Mouse (Mus musculus) myocyte (in vitro differentiated cells): ENCODE results near the gene Basp1.

Experiments
- CEBPB ChIP-seq: IDR thresholded peaks from 2 replicates; pipeline ENCODE4 v1.6.1; 2011; ENCODE audit warnings: mild to moderate bottlenecking, moderate library complexity; ENCODE audit not compliant: poor library complexity, insufficient read depth, severe bottlenecking
- E2F4 ChIP-seq: IDR thresholded peaks from one replicate; pipeline ENCODE4 v1.6.1; 2011; ENCODE audit warnings: mild to moderate bottlenecking, control low read depth, moderate library complexity; ENCODE audit not compliant: insufficient read depth
- MAX ChIP-seq: IDR thresholded peaks from one replicate; pipeline ENCODE4 v1.6.1; 2011; ENCODE audit warnings: low read depth, mild to moderate bottlenecking, control low read depth
- MYOD1 ChIP-seq, 3 experiments: IDR thresholded peaks; one replicate each; pipeline ENCODE4 v1.6.1; 2011; ENCODE audit warnings: control low read depth in 2 of 3, low read depth in 2 of 3, mild to moderate bottlenecking in 2 of 3, moderate library complexity in 1 of 3; ENCODE audit not compliant: insufficient read length in 2 of 3, control insufficient read depth in 1 of 3
- MYOG ChIP-seq, 3 experiments: IDR thresholded peaks; one replicate each; pipeline ENCODE4 v1.6.1; 2011; ENCODE audit warnings: control low read depth in 2 of 3, low read depth in 2 of 3, mild to moderate bottlenecking in 2 of 3; ENCODE audit not compliant: insufficient read length in 2 of 3, control insufficient read depth in 1 of 3, insufficient read depth in 1 of 3
- POLR2A ChIP-seq: IDR thresholded peaks from one replicate; pipeline ENCODE4 v1.6.1; 2011; ENCODE audit warnings: low read depth, mild to moderate bottlenecking, control low read depth, moderate library complexity; ENCODE audit not compliant: insufficient read length
- POLR2AphosphoS2 ChIP-seq: IDR thresholded peaks from one replicate; pipeline ENCODE4 v1.6.1; 2011; ENCODE audit warnings: low read depth, control low read depth; ENCODE audit not compliant: insufficient read length
- REST ChIP-seq: IDR thresholded peaks from one replicate; pipeline ENCODE4 v1.6.1; 2011; ENCODE audit warnings: mild to moderate bottlenecking, control low read depth, moderate library complexity; ENCODE audit not compliant: insufficient read depth, insufficient read length
- SRF ChIP-seq: IDR thresholded peaks from one replicate; pipeline ENCODE4 v1.6.1; 2011; ENCODE audit warnings: low read depth; ENCODE audit not compliant: control insufficient read depth, insufficient read length
- TCF12 ChIP-seq: IDR thresholded peaks from one replicate; pipeline ENCODE4 v1.6.1; 2011; ENCODE audit warnings: mild to moderate bottlenecking, control low read depth; ENCODE audit not compliant: poor library complexity, insufficient read depth, severe bottlenecking
- TCF3 ChIP-seq: IDR thresholded peaks from one replicate; pipeline ENCODE4 v1.6.1; 2011; ENCODE audit warnings: low read depth, control low read depth; ENCODE audit not compliant: insufficient read length
- USF1 ChIP-seq: IDR thresholded peaks from one replicate; pipeline ENCODE4 v1.6.1; 2011; ENCODE audit warnings: low read depth, mild to moderate bottlenecking, control low read depth, moderate library complexity

GRCm38 (mm10) chr15:25364819-25365463 is 48.6 kb downstream of the Basp1 start:
- TF ChIP-seq TCF3 (no peak), MYOD1 (IDR thresholded peaks at IDR 0.05; ENCODE audit: control insufficient read depth in 1 of 3, insufficient read length in 2 of 3, low read depth in 2 of 3) (no peak), TCF12 (no peak), POLR2A (no peak), REST (no peak), SRF (no peak), USF1 (no peak), CEBPB (no peak), POLR2AphosphoS2 (no peak), MAX (no peak), MYOG (IDR thresholded peaks at IDR 0.05; ENCODE audit: control insufficient read depth in 1 of 3, insufficient read depth in 1 of 3, insufficient read length in 2 of 3, low read depth in 2 of 3) (no peak), E2F4 (no peak)
